26 mouse cellular contexts compared by ENCODE assay signal in the genomic region with DNA sequence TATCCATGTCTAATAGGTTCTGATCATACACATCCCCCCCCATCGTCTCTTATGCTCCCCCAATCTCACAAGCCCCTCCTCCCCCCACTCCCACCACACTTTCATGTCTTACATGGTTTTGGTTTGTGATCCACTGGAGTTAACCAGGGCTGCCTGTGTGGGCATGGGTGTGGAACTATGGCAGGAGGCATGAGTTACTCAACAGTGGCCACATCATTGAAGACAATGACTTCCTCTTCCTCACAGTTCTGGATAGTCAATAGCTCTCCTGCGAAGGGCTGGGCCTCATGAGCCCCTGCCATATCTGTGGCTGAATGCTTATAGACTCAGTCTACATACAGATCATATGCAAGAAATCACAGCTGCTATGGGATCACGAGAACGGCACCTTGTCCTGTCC. TPM values are rescaled to one million over a fixed set of nuclear protein-coding genes. Genes with fewer than 3 reads are reported as not detected.
"Had no signal": no experiment of that assay in that cellular context is flagged by ENCODE, and none has a peak within 500 bp of the region (broad histone marks: within the 10 kb centered on the region; RNA-seq: fewer than 3 reads in every experiment).

No protein-coding gene starts in this region.

- H3K9me3 ChIP-seq: limb, embryonic 10.5 days; liver, embryonic 12.5 days; liver, embryonic 15.5 days; lung, embryonic 15.5 days; megakaryocyte, embryonic 14.5 days; midbrain, embryonic 13.5 days had no signal

- H3K4me2 ChIP-seq: limb, embryonic 13.5 days; liver, embryonic 12.5 days; liver, embryonic 15.5 days; lung, embryonic 15.5 days; midbrain, embryonic 13.5 days had no signal

- H3K4me3 ChIP-seq: layer of hippocampus, adult 2 months; limb, embryonic 10.5 days; limb, embryonic 13.5 days; liver, embryonic 12.5 days; liver, embryonic 15.5 days; lung, embryonic 15.5 days; megakaryocyte, embryonic 14.5 days; midbrain, embryonic 10.5 days; midbrain, embryonic 13.5 days had no signal

- H3K27me3 ChIP-seq: limb, embryonic 13.5 days; liver, embryonic 12.5 days; lung, embryonic 15.5 days; megakaryocyte, embryonic 14.5 days; midbrain, embryonic 13.5 days had no signal

- H3K27ac ChIP-seq: layer of hippocampus, adult 2 months; limb, embryonic 10.5 days; limb, embryonic 13.5 days; liver, embryonic 12.5 days; liver, embryonic 15.5 days; lung, embryonic 15.5 days; midbrain, embryonic 10.5 days; midbrain, embryonic 13.5 days had no signal

- H3K36me3 ChIP-seq: limb, embryonic 10.5 days; limb, embryonic 13.5 days; liver, embryonic 12.5 days; liver, embryonic 15.5 days; lung, embryonic 15.5 days; midbrain, embryonic 10.5 days; midbrain, embryonic 13.5 days had no signal

- H3K9ac ChIP-seq: limb, embryonic 13.5 days; liver, embryonic 12.5 days; liver, embryonic 15.5 days; lung, embryonic 15.5 days; midbrain, embryonic 13.5 days had no signal

- ATAC-seq: intestine, embryonic 16.5 days; liver, embryonic 12.5 days; midbrain, embryonic 13.5 days; midbrain, embryonic 16.5 days had no signal

- DNase-seq: kidney, adult 18-20 months; kidney, adult 9 months; kidney, postnatal 14 days; layer of hippocampus, adult 9-11 months; liver; retina, postnatal 1 day; right cerebral cortex, postnatal 25 days; spleen, adult 18-20 months; thymus, adult 18-20 months; thymus, postnatal 36 days had no signal

- H3K4me1 ChIP-seq: liver, embryonic 15.5 days; lung, embryonic 15.5 days; midbrain, embryonic 10.5 days; midbrain, embryonic 13.5 days had no signal

RNA-seq across cellular contexts. Expression of a gene that starts 18.5 kb away (rescaled TPM):
- polyA plus RNA-seq: kidney, embryonic 16.5 days; limb, embryonic 10.5 days; neural tube, embryonic 11.5 days; urinary bladder, adult 2 months had no signal

RNA-seq across cellular contexts. Expression of a gene that starts 42.7 kb away (rescaled TPM):
- total RNA-seq: layer of hippocampus, adult 2 months; layer of hippocampus, postnatal 25 days; left cerebral cortex, postnatal 25 days had no signal
- polyA plus RNA-seq: limb, embryonic 10.5 days; lung, embryonic 15.5 days; midbrain, embryonic 10.5 days; midbrain, embryonic 13.5 days; midbrain, embryonic 16.5 days; neural tube, embryonic 11.5 days had no signal
